Mouse (Mus musculus) spleen, adult 2 months (tissue): ENCODE data around the gene Liph. TPM values are rescaled to one million over a fixed set of nuclear protein-coding genes. Genes with fewer than 3 reads are reported as not detected.
"Not testable (repeated sequence)": the region's sequence is repeated elsewhere in the genome, so short reads cannot be mapped to it uniquely, and the experiment has no call there.

ENCODE experiments used
- DNase-seq, 2 experiments: peaks; one replicate each; pipeline versions ENCODE4 v3.0.0 to v3.0.0-alpha.2; 2012 to 2021; ENCODE audit warnings: low spot score in 2 of 2, low read depth in 1 of 2
- H3K27ac ChIP-seq: fragments of 200-500 bp; 2 replicates; pipeline ENCODE4 v1.5.1; 2012; ENCODE audit warnings: low read length, inconsistent platforms; ENCODE audit not compliant: insufficient read depth
- H3K27me3 ChIP-seq: fragments of 200-500 bp; 2 replicates; pipeline ENCODE4 v1.6.1; 2012; ENCODE audit warnings: mild to moderate bottlenecking, moderate library complexity, low read length, inconsistent platforms; ENCODE audit not compliant: control insufficient read depth, insufficient read depth
- H3K36me3 ChIP-seq: fragments of 200-500 bp; 2 replicates; pipeline ENCODE4 v1.6.1; 2012; ENCODE audit warnings: mild to moderate bottlenecking, low read length, inconsistent platforms; ENCODE audit not compliant: control insufficient read depth, insufficient read depth
- H3K4me1 ChIP-seq: fragments of 200-500 bp; 2 replicates; pipeline ENCODE4 v1.6.1; 2011; ENCODE audit warnings: inconsistent platforms; ENCODE audit not compliant: control insufficient read depth, insufficient read depth, insufficient read length
- H3K4me3 ChIP-seq: fragments of 200-500 bp; 2 replicates; pipeline ENCODE4 v1.5.1; 2011; ENCODE audit warnings: mild to moderate bottlenecking, inconsistent platforms; ENCODE audit not compliant: insufficient read depth, insufficient read length; ENCODE audit errors: extremely low read depth
- CTCF ChIP-seq: fragments of 200-500 bp; IDR thresholded peaks from 2 replicates; pipeline ENCODE4 v1.5.1; 2011; ENCODE audit warnings: mild to moderate bottlenecking, inconsistent platforms; ENCODE audit not compliant: insufficient read depth, insufficient read length, insufficient replicate concordance; ENCODE audit errors: extremely low read depth
- POLR2A ChIP-seq: fragments of 200-500 bp; IDR thresholded peaks from 2 replicates; pipeline ENCODE4 v1.6.1; 2011; ENCODE audit warnings: low read depth, low read length, inconsistent platforms
- WGBS: fragments of 180-500 bp; shearing (Covaris S2); methylation state at CpG from one replicate; pipeline ENCODE4 v1.1.7; 2018; 5-methylcytosine and 5-hydroxymethylcytosine counted together
- polyA plus RNA-seq: library from polyadenylated mRNA; depleted of rRNA; stranded (reverse); fragments of >200 nt; gene quantifications from 2 replicates; pipeline ENCODE4 v1.2.3, GENCODE M21; 2012

The Liph gene
- polyA plus RNA-seq, 1 experiment = 0.29 TPM

GRCm38 (mm10) chr16:21946761-21947715 is 48.4 kb downstream of the Liph start, which contains the start of gene Tmem41a:
TSS of gene Tmem41a (minus strand) at chr16:21947552.
- TF ChIP-seq POLR2A = no peak
- no peak for TF ChIP-seq CTCF
- DNase-seq = peak; percentile 32 to 82
- Histone ChIP-seq H3K27me3 (no peaks in the 10 kb centered on the region), H3K4me1 (peaks cover 3% of the 10 kb centered on the region; the same call in 1 of the 2 replicates), H3K36me3 (no peaks in the 10 kb centered on the region), H3K4me3 (peak within 1 kb of the TSS; percentile 70), H3K27ac (no peak within 1 kb of the TSS)
- WGBS = 4% methylated on average over 63 of the region's 63 CpGs

DNA sequence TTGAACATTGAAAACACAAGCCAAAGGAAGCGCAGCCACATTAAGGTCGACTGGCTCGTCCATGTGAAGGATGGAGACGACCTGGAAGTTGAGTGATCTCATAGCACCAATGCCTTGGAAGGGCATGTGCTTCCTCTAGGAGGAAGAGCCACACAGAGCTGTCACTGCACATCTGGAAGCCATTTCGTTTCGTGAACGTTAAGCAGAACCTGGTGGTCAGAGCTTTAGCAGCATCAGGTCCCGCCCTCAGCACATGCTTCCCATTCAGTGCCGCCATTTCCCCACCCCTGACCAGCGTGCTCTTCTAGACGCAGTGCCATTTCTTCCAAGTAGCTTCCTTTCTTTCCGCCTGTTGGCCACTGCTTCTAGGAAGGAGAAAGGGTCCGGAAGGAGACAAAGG is 67.0 kb downstream of the Liph start:
- Histone ChIP-seq H3K4me1 (no peaks in the 10 kb centered on the region), H3K4me3 (no peak overlapping the region), H3K27ac (no peak overlapping the region), H3K27me3 (no peaks in the 10 kb centered on the region), H3K36me3 (no peaks in the 10 kb centered on the region)
- 81% methylated on average over 13 of the region's 13 CpGs for WGBS
- DNase-seq = no peak
- no peak for TF ChIP-seq POLR2A
- no peak for TF ChIP-seq CTCF

- no peak for DNase-seq
- no peaks in the 10 kb centered on the region for H3K27me3 ChIP-seq
- no peak overlapping the region for H3K27ac ChIP-seq
- 85% methylated on average over 7 of the region's 7 CpGs for WGBS
- H3K4me3 ChIP-seq = no peak overlapping the region
- H3K4me1 ChIP-seq = peaks cover 5% of the 10 kb centered on the region
- H3K36me3 ChIP-seq = no peaks in the 10 kb centered on the region
- no peak for TF ChIP-seq POLR2A
- no peak for TF ChIP-seq CTCF
Observed at GRCm38 (mm10) chr16:21916681-21917080, 78.8 kb downstream of the Liph start.

DNA sequence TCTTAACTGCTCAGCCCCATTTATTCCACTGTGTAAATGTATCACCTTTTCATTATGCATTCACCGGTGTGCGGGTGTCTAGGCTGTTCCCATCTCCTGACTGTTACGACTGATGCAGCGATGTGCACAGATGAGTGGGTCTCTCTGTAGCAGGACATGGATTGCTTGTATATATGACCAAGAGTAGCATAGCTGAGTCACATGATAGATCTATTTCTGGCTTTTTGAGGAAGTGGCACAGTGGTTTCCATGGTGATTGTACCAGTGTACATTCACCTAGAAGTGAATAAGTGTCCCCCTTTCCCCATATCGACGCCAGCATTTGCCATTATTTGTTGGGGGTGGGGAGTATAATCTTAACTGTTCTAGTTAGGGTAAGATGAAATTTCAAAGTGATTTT is 82.1 kb downstream of the Liph start:
- H3K27me3 ChIP-seq = no peaks in the 10 kb centered on the region
- WGBS = 22% methylated on average over 6 of the region's 6 CpGs
- TF ChIP-seq POLR2A (no peak), CTCF (no peak)
- H3K36me3 ChIP-seq = no peaks in the 10 kb centered on the region
- DNase-seq = peak in 1 of 2 experiments; percentile 61
- H3K4me1 ChIP-seq = peaks cover 5% of the 10 kb centered on the region
- H3K27ac ChIP-seq = no peak overlapping the region
- H3K4me3 ChIP-seq = no peak overlapping the region

GRCm38 (mm10) chr16:21908906-21909305 is 86.6 kb downstream of the Liph start:
- not testable (repeated sequence) for H3K36me3 ChIP-seq, H3K4me1 ChIP-seq, DNase-seq, H3K27ac ChIP-seq, H3K27me3 ChIP-seq, H3K4me3 ChIP-seq
- WGBS = 87% methylated on average over 6 of the region's 8 CpGs

DNA sequence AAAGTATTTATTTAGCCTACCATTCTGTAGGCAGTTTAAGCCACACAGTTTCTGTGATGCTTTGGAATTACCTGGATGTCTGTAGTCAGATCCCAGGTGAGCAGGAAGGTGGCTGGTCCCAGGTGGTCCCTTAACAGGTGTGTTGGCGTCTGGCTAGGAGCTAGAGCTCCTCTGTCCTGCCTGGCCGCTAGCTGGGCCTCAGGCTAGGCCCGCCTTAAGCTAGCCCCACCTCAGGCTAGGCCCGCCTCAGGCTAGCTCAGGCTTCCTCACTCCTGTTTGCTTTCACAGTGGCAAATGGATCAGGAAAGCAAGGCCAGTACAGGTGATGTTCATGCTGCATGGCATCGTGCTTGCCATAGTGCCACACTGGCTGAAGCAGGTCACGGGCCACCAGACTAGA is 88.6 kb downstream of the Liph start:
- Histone ChIP-seq H3K27ac (no peak overlapping the region), H3K4me1 (no peaks in the 10 kb centered on the region)

DNA sequence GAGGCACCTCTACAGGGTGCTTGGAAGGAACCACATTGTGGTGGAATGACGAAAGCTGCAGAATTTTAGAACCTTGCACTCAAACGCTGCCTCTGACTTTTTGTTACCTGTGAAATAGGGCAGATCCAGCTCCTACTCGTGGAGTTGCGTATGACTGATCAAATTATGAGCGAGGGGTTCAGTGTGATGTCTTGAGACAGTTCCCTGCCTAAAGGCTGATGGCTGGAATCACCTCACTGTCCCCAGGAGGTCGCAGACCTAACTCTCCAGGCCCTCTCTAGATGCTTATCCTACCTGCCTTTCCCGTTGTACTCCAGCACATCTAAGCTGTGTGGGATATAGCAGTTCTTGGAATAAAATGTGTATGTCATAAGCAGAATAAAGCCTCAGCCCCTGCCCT is 89.5 kb downstream of the Liph start:
- 88% methylated on average over 7 of the region's 7 CpGs for WGBS
- TF ChIP-seq CTCF (no peak), POLR2A (no peak)
- Histone ChIP-seq H3K36me3 (no peaks in the 10 kb centered on the region), H3K27me3 (no peaks in the 10 kb centered on the region), H3K4me1 (no peaks in the 10 kb centered on the region), H3K4me3 (no peak overlapping the region), H3K27ac (no peak overlapping the region)
- DNase-seq = no peak

More for the DNA sequence above, 88.6 kb downstream of the Liph start:
- TF ChIP-seq POLR2A (no peak), CTCF (no peak)
- Histone ChIP-seq H3K36me3 (no peaks in the 10 kb centered on the region), H3K27me3 (no peaks in the 10 kb centered on the region), H3K4me3 (no peak overlapping the region)
- DNase-seq = no peak
- WGBS = 97% methylated on average over 6 of the region's 6 CpGs
